Mouse (Mus musculus): ENCODE results near the gene Anapc16.

- TF ChIP-seq MYOD1 (IDR thresholded peaks at IDR 0.05; ENCODE audit: control insufficient read depth, insufficient read length, low read depth) (no peak), CTCF (IDR thresholded peaks at IDR 0.05; ENCODE audit: control insufficient read depth, insufficient read depth, insufficient read length) (no peak)
These were observed 25.1 kb downstream of the Anapc16 start for GRCm38 (mm10) chr10:59977715-59978343.

Measured in C2C12 (cell line).